Mouse (Mus musculus) urinary bladder, adult 2 months (tissue): ENCODE data around the gene Top2a. TPM values are rescaled to one million over a fixed set of nuclear protein-coding genes. Genes with fewer than 3 reads are reported as not detected.

Source experiments
- DNase-seq: peaks from one replicate; pipeline ENCODE4 v3.0.0; 2022; ENCODE audit warnings: low spot score
- polyA plus RNA-seq: library from polyadenylated mRNA; depleted of rRNA; stranded (reverse); fragments of >200 nt; gene quantifications from 2 replicates; pipeline ENCODE4 v1.2.3, GENCODE M21; 2012

Top2a gene
- polyA plus RNA-seq, 1 experiment, result 4.7 TPM

GRCm38 (mm10) chr11:98964616-98965415, 59.2 kb downstream of the Top2a start:
- no peak for DNase-seq

DNA sequence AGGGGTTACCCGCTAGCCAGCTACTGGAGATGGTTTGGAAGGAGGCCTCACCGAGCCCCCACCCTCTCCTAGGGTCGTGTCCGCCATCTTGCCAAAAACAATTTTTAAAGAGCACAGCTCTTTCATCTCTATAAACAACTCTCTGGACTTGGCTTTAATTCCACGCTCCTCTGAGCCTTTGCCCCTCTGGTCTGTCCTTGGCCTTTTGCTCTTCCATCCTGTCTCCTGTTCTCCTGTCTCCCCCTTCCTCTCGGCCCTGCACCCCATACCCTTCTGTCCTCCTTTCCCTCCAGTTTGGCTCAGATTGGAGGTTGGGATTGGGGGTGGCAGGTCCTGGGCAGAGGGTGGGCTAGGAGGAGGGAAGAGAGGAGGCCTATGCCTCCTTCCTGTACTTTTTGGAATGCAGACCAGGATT, 59.8 kb downstream of the Top2a start:
- DNase-seq, result no peak

DNA sequence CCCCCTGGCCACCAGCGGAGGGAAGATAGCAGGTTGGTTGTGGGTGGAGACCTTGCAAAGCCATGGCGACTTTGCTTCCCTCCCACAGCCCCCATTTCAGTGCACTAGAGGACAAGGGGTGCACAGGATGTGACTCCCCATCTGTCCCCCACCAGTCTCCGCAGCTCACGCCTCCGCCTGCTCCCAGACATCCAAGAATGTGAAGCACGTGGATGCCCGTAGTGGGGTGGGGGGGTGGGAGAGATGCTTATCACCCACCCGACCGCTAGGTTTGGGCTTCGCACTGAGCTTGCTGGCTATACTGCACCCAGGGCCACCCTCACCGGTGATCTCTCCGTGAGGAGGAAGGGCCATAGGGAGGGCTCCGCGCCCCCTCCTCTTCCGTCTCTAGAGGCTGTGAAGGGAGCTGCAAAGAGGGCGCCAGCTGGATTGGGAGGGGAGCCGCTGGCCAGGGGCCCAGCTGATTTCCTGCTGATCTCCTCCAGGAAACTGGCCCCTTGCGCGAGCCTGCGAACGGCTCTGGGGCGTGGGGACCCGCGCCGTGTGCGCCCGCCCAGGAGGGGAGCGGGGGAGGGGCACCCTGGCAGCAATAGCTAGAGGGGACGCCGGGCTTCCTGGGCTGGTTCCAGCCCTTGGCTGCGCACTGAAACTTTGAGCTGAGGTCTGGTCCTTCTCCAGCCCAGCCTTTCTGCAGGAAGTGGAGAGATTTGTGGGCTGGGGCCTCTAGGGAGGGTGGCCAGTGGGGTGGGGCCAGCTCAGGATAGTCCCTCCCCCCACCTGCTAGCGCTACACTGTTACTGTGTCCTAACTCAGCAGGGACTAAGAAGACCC, 60.6 kb downstream of the Top2a start:
- no peak for DNase-seq

DNA sequence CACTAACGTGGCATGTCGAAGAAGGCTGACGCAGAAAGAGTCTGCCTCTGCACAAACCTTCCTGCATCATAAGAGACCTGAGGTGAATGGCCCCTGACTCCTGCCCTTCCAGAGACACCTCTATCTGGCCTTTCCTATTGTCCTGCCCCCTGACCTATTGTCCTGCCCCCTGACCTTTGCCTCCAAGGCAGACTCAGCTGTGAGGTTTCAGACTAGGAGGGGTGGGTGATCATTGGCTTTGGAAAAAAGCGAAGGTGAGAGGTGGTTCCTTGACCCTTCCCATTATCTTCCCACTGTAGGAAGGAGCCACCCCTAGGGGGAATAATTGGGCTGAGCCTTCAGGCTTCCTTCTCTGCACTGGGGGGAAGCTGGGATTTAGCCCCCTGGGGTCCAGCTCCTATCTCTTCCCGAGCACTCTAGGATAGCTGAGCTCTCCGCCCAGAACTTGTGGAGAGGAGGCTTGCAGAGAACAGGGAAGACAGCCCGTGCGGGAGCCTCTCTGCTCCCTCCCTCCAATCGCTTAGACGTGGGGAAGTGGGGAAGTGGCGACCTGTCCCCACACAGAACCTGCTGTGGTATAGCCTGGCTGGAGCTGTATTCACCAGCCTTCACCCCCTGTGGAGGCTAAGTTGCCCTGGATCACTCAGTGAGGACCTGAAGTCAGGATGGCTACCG, 61.4 kb downstream of the Top2a start:
- no peak for DNase-seq

GRCm38 (mm10) chr11:98961766-98962165, 62.2 kb downstream of the Top2a start:
- DNase-seq, result no peak

DNA sequence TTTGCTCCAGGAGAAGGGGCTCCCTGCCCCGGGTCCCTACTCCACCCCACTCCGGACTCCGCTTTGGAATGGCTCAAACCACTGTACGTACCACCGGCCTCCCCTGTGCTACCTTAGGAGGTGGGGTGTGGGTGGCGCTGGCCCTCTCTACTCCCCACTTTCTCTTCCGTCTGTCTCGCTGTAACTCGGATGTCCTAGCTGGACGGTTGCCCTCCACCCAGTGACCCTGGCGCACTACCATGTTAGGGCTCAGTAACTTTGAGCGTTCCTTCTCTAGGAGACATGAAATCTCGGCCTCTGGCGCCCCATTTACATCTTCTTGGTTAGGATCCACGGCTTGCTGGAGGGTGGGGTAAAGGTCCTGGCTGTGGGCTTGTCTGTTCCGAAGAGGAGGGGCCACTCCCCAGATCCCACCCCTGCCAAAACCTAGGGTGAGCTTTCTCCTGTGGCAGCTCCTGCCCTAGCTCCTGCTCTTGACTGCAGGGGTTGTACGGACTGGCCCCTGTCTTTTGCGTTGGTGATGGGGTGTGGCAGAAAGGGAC, 62.9 kb downstream of the Top2a start:
- DNase-seq, result no peak

DNA sequence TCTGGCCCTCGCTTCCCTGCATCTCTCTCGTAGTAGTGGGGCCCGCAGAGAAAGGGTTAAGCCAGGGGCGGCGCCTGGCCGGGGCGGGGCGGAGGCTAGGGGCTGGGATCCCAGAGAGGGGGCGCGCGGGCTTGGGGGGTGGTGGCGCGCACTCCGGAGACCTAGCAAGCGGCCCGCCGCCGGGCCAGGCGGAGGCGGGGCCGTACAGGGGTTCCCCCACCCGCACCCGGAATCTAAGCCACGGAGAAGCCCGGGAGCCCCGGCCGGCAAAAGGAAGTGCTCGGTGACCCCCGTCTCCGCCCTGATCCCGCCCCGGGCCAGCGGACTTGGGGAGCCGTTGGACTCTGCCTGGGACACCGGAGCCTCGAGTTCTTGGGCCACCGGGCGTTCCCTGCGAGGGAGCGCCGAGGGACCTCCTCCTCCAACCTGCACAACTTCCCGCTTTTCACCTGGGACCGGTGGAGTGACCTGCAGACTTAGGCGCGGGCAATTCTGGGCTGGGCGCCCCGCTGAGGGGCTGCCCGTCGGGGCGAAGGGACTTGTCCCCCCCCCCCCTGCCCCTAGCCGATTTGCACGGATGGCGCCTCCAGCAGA, 63.6 kb downstream of the Top2a start:
- DNase-seq, result no peak

DNA sequence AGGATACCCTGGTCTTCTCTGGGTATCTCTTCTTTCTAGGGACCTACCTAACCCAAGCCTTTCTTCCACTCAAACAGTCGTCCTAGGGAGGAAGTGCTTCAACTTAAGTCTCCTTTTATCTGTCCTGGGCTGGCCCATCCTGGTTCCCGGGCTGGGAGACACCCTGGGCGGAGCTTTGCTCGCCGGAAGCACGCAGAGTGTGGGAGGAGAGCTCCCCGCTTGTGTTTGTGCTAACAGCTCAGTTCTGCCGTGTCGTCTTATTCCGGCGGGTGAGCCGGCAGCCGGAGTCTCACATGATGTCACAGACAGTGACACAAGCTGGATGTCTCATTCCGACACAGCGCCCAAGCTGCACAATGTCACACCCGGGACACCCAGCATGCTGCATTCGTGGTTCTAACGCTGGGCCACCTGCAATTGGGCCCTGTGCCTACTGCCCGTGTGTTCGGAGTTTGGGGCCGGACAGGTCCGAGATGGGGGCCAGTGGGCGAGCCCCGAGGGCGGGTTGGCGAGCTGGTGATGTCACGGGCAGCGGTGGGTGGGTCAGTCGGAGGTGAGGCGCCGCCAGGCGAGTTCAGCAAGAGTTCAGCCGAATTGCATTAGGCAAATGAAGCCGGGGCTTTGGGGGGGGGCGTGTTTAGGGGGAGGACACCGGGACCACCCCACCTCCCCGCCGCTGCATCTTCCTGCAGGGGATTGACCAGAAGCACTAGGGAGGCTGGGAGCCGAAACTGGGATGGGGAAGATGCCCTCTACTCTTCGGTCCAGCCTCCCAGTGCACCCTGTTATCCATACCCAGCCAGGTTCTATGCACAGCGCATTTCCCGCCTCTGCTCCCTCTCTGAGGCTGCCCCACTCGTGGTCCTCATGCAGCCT, 64.3 kb downstream of the Top2a start:
- no peak for DNase-seq

DNA sequence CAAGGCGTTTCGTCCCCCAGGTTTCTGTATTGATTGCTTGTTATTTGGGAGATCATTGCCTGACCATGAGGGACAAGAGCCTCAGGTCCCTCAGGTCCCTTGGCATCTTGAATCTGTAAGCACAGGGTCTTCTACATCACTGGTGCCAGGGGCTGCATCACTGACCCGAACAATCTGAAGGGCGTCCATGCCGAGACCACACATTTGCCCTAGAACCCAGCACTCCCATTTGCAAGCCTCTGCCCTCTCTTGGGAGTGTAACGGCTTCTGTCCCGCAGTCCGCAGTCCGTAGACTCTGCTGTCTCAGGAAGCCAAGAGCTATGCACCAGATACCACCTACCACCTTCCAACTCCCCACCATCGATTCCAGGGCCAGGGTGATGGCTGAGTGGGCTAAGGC, 67.6 kb downstream of the Top2a start:
- no peak for DNase-seq

DNA sequence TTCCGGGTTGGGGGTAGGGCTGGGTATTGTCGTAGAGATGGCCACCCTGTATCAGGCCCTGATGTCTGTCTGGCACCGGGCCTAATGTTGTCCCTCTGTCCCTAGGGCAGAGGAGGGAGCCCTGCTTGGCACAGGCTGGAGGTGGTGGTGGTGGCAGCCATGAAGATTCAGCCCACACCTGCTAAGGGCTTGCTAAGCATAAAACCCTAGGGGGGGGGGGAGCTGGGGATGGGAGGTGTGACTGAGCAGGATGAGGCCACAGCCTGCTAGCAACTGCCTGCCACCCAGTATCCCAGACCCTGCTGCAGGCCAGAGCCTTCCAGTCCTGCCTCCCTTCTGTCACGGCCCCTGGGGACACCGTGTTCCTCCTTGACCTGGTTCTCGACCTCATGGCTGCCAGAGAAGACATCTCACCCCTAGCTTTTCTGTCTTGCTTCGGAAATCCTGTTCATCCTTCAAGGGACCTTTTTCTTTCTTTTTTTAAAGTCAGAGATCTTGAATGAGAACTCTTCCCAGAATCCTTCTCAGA, 68.2 kb downstream of the Top2a start:
- DNase-seq, result no peak

DNA sequence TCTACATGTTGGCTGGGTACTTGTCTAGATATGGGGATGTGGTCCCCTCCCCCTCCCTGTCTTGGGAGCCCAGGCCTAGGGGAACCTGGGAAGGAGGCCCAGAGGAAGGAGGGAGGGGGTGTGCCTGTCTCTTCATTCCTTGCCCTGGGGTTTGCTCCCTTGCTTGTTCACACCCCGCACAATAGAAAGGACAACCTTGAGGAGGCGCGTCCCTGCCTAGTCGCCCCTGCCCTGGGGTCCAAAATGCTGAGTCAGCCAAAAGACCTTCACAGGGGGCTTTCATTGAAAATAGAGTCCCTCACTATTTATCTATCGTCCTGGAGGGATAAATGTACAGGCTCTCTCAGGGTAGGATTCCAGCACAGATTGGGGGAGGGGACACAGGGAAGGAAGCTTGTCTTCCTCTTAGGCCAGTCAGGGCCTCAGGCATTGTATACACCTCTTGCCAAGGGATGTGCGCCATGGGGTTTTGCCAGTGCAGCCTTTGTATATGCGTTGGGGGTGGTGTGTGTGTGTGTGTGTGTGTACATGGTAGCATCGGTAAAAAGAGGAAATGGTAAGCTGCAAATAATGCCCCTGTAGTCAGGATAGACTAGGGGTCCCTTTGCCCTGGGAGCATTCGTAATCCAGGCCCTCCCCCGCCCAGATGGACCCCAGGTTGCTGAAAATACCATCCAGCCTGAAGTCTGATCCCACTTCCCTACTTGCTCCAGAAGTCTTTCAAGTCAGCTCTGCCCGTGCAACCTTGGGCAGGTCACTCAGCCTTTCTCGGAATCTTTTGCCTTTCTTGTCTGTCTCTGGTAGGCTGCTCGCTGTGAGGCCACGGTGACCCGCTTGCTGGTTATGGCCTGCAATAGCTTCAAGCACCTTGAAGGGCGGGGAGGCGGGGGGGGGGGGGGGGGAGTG, 68.9 kb downstream of the Top2a start:
- DNase-seq, result no peak

DNA sequence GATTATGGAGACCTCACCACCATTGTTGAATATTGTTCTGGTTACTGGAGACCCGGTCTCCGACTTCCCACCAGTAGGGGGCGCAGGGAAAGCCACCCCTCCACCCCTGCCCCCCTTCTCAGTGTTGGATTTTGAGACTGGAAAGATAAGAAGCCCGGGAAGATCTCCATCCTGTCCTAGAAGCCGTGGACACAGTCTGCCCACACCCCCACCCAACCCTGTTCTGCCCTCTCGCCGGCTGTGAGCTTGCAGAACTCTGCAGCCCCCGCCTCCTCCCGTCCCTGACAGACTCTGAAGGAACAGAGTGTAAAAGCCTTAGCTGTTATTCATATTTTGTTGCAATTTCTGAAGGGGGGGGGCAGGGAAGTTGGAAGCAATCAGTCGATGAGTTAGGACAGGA, 69.6 kb downstream of the Top2a start:
- DNase-seq, result no peak

DNA sequence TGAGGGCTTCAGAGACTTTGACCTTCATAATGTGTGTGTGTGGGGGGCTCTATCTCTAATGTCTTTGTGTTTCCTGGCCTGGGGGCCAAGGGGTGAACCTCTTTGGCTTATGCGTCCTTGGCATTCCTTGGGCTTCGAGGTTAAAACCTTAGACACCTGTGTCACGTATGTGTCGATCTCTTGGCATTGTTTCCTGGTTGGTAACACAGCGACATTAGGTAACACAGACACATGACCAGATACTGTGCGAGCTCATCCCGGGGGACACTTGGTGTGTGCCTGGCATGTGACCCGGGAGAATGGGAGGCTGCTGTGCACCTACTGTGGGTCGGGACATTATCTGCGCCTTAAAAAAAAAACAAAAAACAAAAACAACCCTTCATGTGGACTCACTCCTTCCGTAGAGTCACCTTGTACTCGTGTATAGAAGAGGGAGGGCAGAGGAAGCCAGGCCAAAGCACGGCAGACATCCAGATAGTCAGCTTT, 70.1 kb downstream of the Top2a start:
- no peak for DNase-seq

- no peak for DNase-seq
These were observed 70.6 kb downstream of the Top2a start for GRCm38 (mm10) chr11:98953361-98953760.

- no peak for DNase-seq
These were observed 71.3 kb downstream of the Top2a start for GRCm38 (mm10) chr11:98952736-98953135.

DNA sequence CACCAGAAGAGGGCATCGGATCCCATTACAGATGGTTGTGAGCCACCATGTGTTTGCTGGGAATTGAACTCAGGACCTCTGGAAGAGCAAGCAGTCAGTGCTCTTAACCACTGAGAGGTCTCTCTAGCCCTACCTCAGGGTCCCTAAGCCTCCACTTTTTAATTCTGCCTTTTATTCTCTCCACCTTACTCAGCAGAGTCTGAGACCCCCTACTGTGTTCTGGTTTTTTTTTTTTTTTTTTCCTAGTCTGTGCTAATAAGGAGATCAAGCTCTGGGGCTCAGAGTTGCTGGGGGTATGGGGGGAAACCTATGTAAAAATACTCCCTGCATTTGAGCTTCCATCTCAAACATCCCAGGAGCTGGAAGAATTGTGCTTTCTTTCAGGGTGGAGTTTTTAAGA, 71.9 kb downstream of the Top2a start:
- no peak for DNase-seq

- DNase-seq, result no peak
These were observed 72.7 kb downstream of the Top2a start for GRCm38 (mm10) chr11:98951026-98951906.

DNA sequence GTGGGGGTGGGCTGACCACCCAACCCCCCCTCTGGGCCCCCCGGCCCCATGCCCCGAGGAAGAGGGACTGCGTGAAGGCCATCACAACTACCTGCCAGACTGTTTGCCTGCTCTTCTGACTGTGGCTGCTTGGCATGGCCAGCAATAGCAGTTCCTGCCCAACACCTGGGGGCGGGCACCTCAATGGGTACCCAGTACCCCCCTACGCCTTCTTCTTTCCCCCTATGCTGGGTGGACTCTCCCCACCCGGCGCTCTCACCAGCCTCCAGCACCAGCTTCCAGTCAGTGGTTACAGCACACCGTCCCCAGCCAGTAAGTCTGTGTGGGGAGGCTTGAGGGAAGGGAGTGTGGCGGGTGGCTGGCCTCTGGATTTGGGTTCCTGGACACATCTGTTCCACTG, 73.5 kb downstream of the Top2a start:
- DNase-seq, result no peak
